Mouse (Mus musculus): Measurements from ENCODE around the gene D030056L22Rik. TPM values are rescaled to one million over a fixed set of nuclear protein-coding genes. Genes with fewer than 3 reads are reported as not detected.
A peak's percentile ranks its signal among the peaks of the same experiment; 100 is the strongest.

D030056L22Rik gene
- polyA plus RNA-seq, 1 experiment: 6.2 TPM

GRCm38 (mm10) chr19:18747379-18747778 is 34.4 kb downstream of the D030056L22Rik start:
- H3K4me1 ChIP-seq (ENCODE audit: control insufficient read depth, insufficient read depth, low read length): no peaks in the 10 kb centered on the region
- no peaks in the 10 kb centered on the region for H3K36me3 ChIP-seq (ENCODE audit: control insufficient read depth, insufficient read depth, low read length)
- TF ChIP-seq POLR2A (IDR thresholded peaks at IDR 0.05; ENCODE audit: low read depth, low read length) (no peak), CTCF (conservative IDR thresholded peaks at IDR 0.05; ENCODE audit: insufficient read depth, insufficient read length, low read depth, low read length) (no peak)
- no peaks in the 10 kb centered on the region for H3K27me3 ChIP-seq (replicated peaks; ENCODE audit: control insufficient read depth, insufficient read depth, low read length)
- 85% methylated on average over 4 of the region's 4 CpGs for WGBS
- H3K4me3 ChIP-seq (ENCODE audit: insufficient read depth, low read depth, low read length): no peak overlapping the region
- H3K27ac ChIP-seq (ENCODE audit: insufficient read depth, low read depth, low read length): no peak overlapping the region
- no peak for DNase-seq

GRCm38 (mm10) chr19:18749598-18750339 is 36.8 kb downstream of the D030056L22Rik start, which contains the start of gene Trpm6:
TSS of gene Trpm6 (plus strand) at chr19:18749983.
- TF ChIP-seq CTCF (conservative IDR thresholded peaks at IDR 0.05; ENCODE audit: insufficient read depth, insufficient read length, low read depth, low read length) (no peak), POLR2A (IDR thresholded peaks at IDR 0.05; ENCODE audit: low read depth, low read length) (no peak)
- whole genome bisulfite sequencing: 10% methylated on average over 41 of the region's 41 CpGs
- Histone ChIP-seq H3K4me3 (ENCODE audit: insufficient read depth, low read depth, low read length) (peak within 1 kb of the TSS; percentile 36), H3K27me3 (replicated peaks; ENCODE audit: control insufficient read depth, insufficient read depth, low read length) (no peaks in the 10 kb centered on the region), H3K36me3 (ENCODE audit: control insufficient read depth, insufficient read depth, low read length) (no peaks in the 10 kb centered on the region), H3K27ac (ENCODE audit: insufficient read depth, low read depth, low read length) (peak within 1 kb of the TSS; percentile 53; the same call in 1 of the 2 replicates), H3K4me1 (ENCODE audit: control insufficient read depth, insufficient read depth, low read length) (no peaks in the 10 kb centered on the region)
- peak; percentile 35 for DNase-seq

GRCm38 (mm10) chr19:18757191-18757590 is 44.2 kb downstream of the D030056L22Rik start:
- Histone ChIP-seq H3K4me3 (ENCODE audit: insufficient read depth, low read depth, low read length) (no peak overlapping the region), H3K27me3 (replicated peaks; ENCODE audit: control insufficient read depth, insufficient read depth, low read length) (no peaks in the 10 kb centered on the region), H3K4me1 (ENCODE audit: control insufficient read depth, insufficient read depth, low read length) (no peaks in the 10 kb centered on the region), H3K27ac (ENCODE audit: insufficient read depth, low read depth, low read length) (no peak overlapping the region), H3K36me3 (ENCODE audit: control insufficient read depth, insufficient read depth, low read length) (no peaks in the 10 kb centered on the region)
- no peak for DNase-seq
- TF ChIP-seq POLR2A (IDR thresholded peaks at IDR 0.05; ENCODE audit: low read depth, low read length): no peak
- TF ChIP-seq CTCF (conservative IDR thresholded peaks at IDR 0.05; ENCODE audit: insufficient read depth, insufficient read length, low read depth, low read length): no peak

GRCm38 (mm10) chr19:18757706-18758105 is 44.7 kb downstream of the D030056L22Rik start:
- DNase-seq: no peak
- 68% methylated on average over 4 of the region's 4 CpGs for WGBS
- no peaks in the 10 kb centered on the region for H3K36me3 ChIP-seq (ENCODE audit: control insufficient read depth, insufficient read depth, low read length)
- no peaks in the 10 kb centered on the region for H3K4me1 ChIP-seq (ENCODE audit: control insufficient read depth, insufficient read depth, low read length)
- no peak overlapping the region for H3K27ac ChIP-seq (ENCODE audit: insufficient read depth, low read depth, low read length)
- H3K27me3 ChIP-seq (replicated peaks; ENCODE audit: control insufficient read depth, insufficient read depth, low read length): no peaks in the 10 kb centered on the region
- no peak overlapping the region for H3K4me3 ChIP-seq (ENCODE audit: insufficient read depth, low read depth, low read length)
- TF ChIP-seq POLR2A (IDR thresholded peaks at IDR 0.05; ENCODE audit: low read depth, low read length): no peak
- no peak for TF ChIP-seq CTCF (conservative IDR thresholded peaks at IDR 0.05; ENCODE audit: insufficient read depth, insufficient read length, low read depth, low read length)

GRCm38 (mm10) chr19:18758269-18758668 is 45.3 kb downstream of the D030056L22Rik start:
- DNase-seq: no peak
- no peak overlapping the region for H3K27ac ChIP-seq (ENCODE audit: insufficient read depth, low read depth, low read length)
- no peaks in the 10 kb centered on the region for H3K4me1 ChIP-seq (ENCODE audit: control insufficient read depth, insufficient read depth, low read length)
- 36% methylated on average over 6 of the region's 6 CpGs for WGBS
- no peaks in the 10 kb centered on the region for H3K27me3 ChIP-seq (replicated peaks; ENCODE audit: control insufficient read depth, insufficient read depth, low read length)
- TF ChIP-seq POLR2A (IDR thresholded peaks at IDR 0.05; ENCODE audit: low read depth, low read length) (no peak), CTCF (conservative IDR thresholded peaks at IDR 0.05; ENCODE audit: insufficient read depth, insufficient read length, low read depth, low read length) (no peak)
- no peaks in the 10 kb centered on the region for H3K36me3 ChIP-seq (ENCODE audit: control insufficient read depth, insufficient read depth, low read length)
- no peak overlapping the region for H3K4me3 ChIP-seq (ENCODE audit: insufficient read depth, low read depth, low read length)

GRCm38 (mm10) chr19:18758916-18759315 is 45.9 kb downstream of the D030056L22Rik start:
- no peaks in the 10 kb centered on the region for H3K36me3 ChIP-seq (ENCODE audit: control insufficient read depth, insufficient read depth, low read length)
- H3K27ac ChIP-seq (ENCODE audit: insufficient read depth, low read depth, low read length): peak overlapping the region; percentile 63; the same call in 1 of the 2 replicates
- WGBS: 23% methylated on average over 9 of the region's 9 CpGs
- H3K4me3 ChIP-seq (ENCODE audit: insufficient read depth, low read depth, low read length): no peak overlapping the region
- H3K27me3 ChIP-seq (replicated peaks; ENCODE audit: control insufficient read depth, insufficient read depth, low read length): no peaks in the 10 kb centered on the region
- DNase-seq: peak; percentile 17
- H3K4me1 ChIP-seq (ENCODE audit: control insufficient read depth, insufficient read depth, low read length): no peaks in the 10 kb centered on the region
- TF ChIP-seq CTCF (conservative IDR thresholded peaks at IDR 0.05; ENCODE audit: insufficient read depth, insufficient read length, low read depth, low read length) (no peak), POLR2A (IDR thresholded peaks at IDR 0.05; ENCODE audit: low read depth, low read length) (no peak)

GRCm38 (mm10) chr19:18766399-18766798 is 53.4 kb downstream of the D030056L22Rik start:
- Histone ChIP-seq H3K36me3 (ENCODE audit: control insufficient read depth, insufficient read depth, low read length) (no peaks in the 10 kb centered on the region), H3K4me1 (ENCODE audit: control insufficient read depth, insufficient read depth, low read length) (no peaks in the 10 kb centered on the region), H3K27me3 (replicated peaks; ENCODE audit: control insufficient read depth, insufficient read depth, low read length) (no peaks in the 10 kb centered on the region), H3K4me3 (ENCODE audit: insufficient read depth, low read depth, low read length) (no peak overlapping the region), H3K27ac (ENCODE audit: insufficient read depth, low read depth, low read length) (no peak overlapping the region)
- DNase-seq: no peak
- TF ChIP-seq CTCF (conservative IDR thresholded peaks at IDR 0.05; ENCODE audit: insufficient read depth, insufficient read length, low read depth, low read length): no peak
- TF ChIP-seq POLR2A (IDR thresholded peaks at IDR 0.05; ENCODE audit: low read depth, low read length): no peak
- 74% methylated on average over 5 of the region's 5 CpGs for WGBS

Other genes starting within 250 kb of the D030056L22Rik start
- 66.0 and 80.0 TPM in 2 replicates for gene Ostf1, start 81.4 kb upstream of the D030056L22Rik start, polyA plus RNA-seq (2012; rRNA removed)
- gene Nmrk1, start 81.2 kb upstream of the D030056L22Rik start, polyA plus RNA-seq (2012; rRNA removed): 77.1 and 78.6 TPM in 2 replicates
- gene Carnmt1, start 42.4 kb upstream of the D030056L22Rik start, polyA plus RNA-seq (2012; rRNA removed): 5.9 and 6.3 TPM in 2 replicates
- 1.9 TPM in 2 replicates for gene Trpm6, start 36.8 kb downstream of the D030056L22Rik start, polyA plus RNA-seq (2012; rRNA removed)